Mouse (Mus musculus) spleen, adult 2 months (tissue): ENCODE results near the gene Stag1.

Source experiments
- CTCF ChIP-seq: fragments of 200-500 bp; IDR thresholded peaks from 2 replicates; pipeline ENCODE4 v1.5.1; 2011; ENCODE audit warnings: mild to moderate bottlenecking, inconsistent platforms; ENCODE audit not compliant: insufficient read depth, insufficient read length, insufficient replicate concordance; ENCODE audit errors: extremely low read depth
- POLR2A ChIP-seq: fragments of 200-500 bp; IDR thresholded peaks from 2 replicates; pipeline ENCODE4 v1.6.1; 2011; ENCODE audit warnings: low read depth, low read length, inconsistent platforms

DNA sequence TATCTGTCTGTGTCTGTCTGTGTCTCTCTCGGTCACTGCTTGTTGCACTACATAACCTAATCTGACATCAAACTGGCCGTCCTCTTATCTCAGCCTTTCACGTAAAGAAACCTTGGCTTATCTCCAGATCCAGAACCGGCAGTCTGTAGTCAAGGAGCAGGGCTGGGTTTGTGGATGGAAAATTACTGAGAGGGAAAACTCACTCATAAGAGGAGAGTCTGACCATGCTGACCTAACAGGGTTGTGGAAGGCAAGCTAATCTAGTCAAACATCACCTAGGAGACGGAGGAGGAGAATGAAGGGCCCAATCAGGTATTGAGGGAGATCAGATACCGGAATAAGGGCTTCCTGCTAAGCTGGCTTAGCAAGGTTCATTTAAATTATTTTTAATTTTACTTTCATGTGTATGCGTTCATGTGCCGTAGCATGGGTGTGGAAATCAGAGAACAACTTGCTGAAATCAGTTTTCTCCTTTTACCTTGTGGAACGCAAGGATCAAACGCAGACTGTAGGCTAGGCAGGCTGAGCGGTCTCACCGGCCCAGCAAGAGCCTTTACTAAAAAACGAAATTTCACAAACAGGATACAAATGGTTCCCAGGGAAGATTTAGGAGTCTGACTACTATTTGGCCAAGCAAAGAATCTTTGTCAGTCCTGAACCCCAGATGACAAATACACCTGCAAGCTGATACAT, 14.6 kb upstream of the Stag1 start:
- no peak for TF ChIP-seq POLR2A
- TF ChIP-seq CTCF = no peak
